In the genomic region with DNA sequence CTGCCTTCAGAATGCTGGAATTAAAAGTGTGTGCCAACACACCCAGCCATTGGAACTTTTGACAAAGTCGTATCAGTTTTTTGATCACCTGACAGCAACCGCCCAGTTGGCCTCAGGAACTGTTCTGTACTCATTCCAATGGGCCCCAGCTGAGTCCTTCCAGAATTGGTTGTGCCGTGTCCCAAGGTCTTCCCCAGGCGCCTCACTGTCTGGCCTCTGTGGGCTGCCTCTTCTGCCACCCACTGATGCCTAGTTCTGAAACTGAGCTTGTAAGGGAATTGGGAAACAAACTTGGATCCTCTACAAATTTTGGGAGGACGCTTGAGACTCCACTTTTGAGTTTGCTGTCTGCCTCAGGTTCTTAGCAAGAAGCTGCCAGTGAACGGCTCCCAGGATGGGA, we compare ENCODE assay signal across 23 mouse cellular contexts. TPM values are rescaled to one million over a fixed set of nuclear protein-coding genes. Genes with fewer than 3 reads are reported as not detected.
DNase-seq lines count a peak whose midpoint lies in the region; TF ChIP-seq lines count a peak whose summit lies in the region.
"Had no signal": no experiment of that assay in that cellular context is flagged by ENCODE, and none has a peak within 500 bp of the region (broad histone marks: within the 10 kb centered on the region; RNA-seq: fewer than 3 reads in every experiment).

No protein-coding gene starts in this region.

- H3K4me3 ChIP-seq in heart, adult 2 months = no peak overlapping the region
- no peak overlapping the region for H3K4me3 ChIP-seq in cerebellum, adult 2 months (replicated peaks; ENCODE audit: insufficient read depth, low read depth, low read length)
- H3K4me3 ChIP-seq: embryonic facial prominence, embryonic 12.5 days; forebrain, embryonic 12.5 days; left cerebral cortex, adult 2 months; liver, embryonic 15.5 days; lung, embryonic 15.5 days; myocyte; neural tube, embryonic 13.5 days had no signal

- H3K79me2 ChIP-seq in heart, adult 2 months (replicated peaks; ENCODE audit: control insufficient read depth, insufficient read depth, low read length) = no peaks in the 10 kb centered on the region

- WGBS in heart, adult 2 months = 53% methylated on average over 6 of the region's 6 CpGs
- WGBS in cerebellum, adult 2 months = 72% methylated on average over 6 of the region's 6 CpGs

- H3K27me3 ChIP-seq in heart, adult 2 months (ENCODE audit: control insufficient read depth, insufficient read depth, low read length) = no peaks in the 10 kb centered on the region
- H3K27me3 ChIP-seq in cerebellum, adult 2 months (ENCODE audit: control insufficient read depth, insufficient read depth, low read length) = no peaks in the 10 kb centered on the region
- H3K27me3 ChIP-seq: embryonic facial prominence, embryonic 12.5 days; forebrain, embryonic 12.5 days; liver, embryonic 15.5 days; lung, embryonic 15.5 days; neural tube, embryonic 13.5 days had no signal

- peak overlapping the region; percentile 57 for H3K27ac ChIP-seq in heart, adult 2 months
- no peak overlapping the region for H3K27ac ChIP-seq in cerebellum, adult 2 months (ENCODE audit: insufficient read depth, low read length)
- H3K27ac ChIP-seq: embryonic facial prominence, embryonic 12.5 days; forebrain, embryonic 12.5 days; hindbrain, embryonic 14.5 days; kidney, postnatal 0 days; left cerebral cortex, adult 2 months; liver, embryonic 15.5 days; lung, embryonic 15.5 days; neural tube, embryonic 13.5 days had no signal

- no peak for TF ChIP-seq EP300 in heart, adult 2 months (IDR thresholded peaks at IDR 0.05; ENCODE audit: insufficient read depth, low read depth, low read length)

- intact Hi-C loops in heart, adult 2 months (cut with DNase I) = no loop called here
- intact Hi-C loops in gastrocnemius, postnatal 14 days (cut with DNase I; ENCODE audit: low total_unique reads) = no loop called here

- peak in 1 of 2 experiments; percentile 55 for DNase-seq in heart, adult 2 months
- DNase-seq in heart, postnatal 4 days = no peak
- DNase-seq in ovary, postnatal 36 days (ENCODE audit: low spot score) = peak; percentile 23
- no peak for DNase-seq in ovary, postnatal 14 days (ENCODE audit: low spot score)
- peak; percentile 16 for DNase-seq in fibroblast of lung, adult 2 months (ENCODE audit: low read depth)
- DNase-seq in gastrocnemius, postnatal 14 days = no peak
- DNase-seq in cerebellum, adult 2 months = no peak
- DNase-seq: cerebellum, adult 18-20 months; cerebellum, postnatal 25 days; gastrocnemius, postnatal 36 days; kidney, adult 2 months; layer of hippocampus, adult 9-11 months; lung, postnatal 4 days; spleen, adult 18-20 months had no signal

- H3K36me3 ChIP-seq in heart, adult 2 months (ENCODE audit: control insufficient read depth, insufficient read depth, low read length) = no peaks in the 10 kb centered on the region
- H3K36me3 ChIP-seq: embryonic facial prominence, embryonic 12.5 days; forebrain, embryonic 12.5 days; liver, embryonic 15.5 days; lung, embryonic 15.5 days; neural tube, embryonic 13.5 days had no signal

- no peak for TF ChIP-seq CTCF in heart, adult 2 months (IDR thresholded peaks at IDR 0.05)
- TF ChIP-seq CTCF in cerebellum, adult 2 months (IDR thresholded peaks at IDR 0.05; ENCODE audit: borderline replicate concordance, insufficient read depth, low read depth, low read length) = no peak

- no peak overlapping the region for H3K9ac ChIP-seq in heart, adult 2 months (ENCODE audit: low read depth, low read length)
- H3K9ac ChIP-seq: embryonic facial prominence, embryonic 12.5 days; forebrain, embryonic 12.5 days; hindbrain, embryonic 14.5 days; liver, embryonic 15.5 days; lung, embryonic 15.5 days; neural tube, embryonic 13.5 days had no signal

- peaks cover 1% of the 10 kb centered on the region; the same call in 1 of the 2 replicates for H3K4me1 ChIP-seq in heart, adult 2 months (ENCODE audit: control insufficient read depth, insufficient read depth, low read length)
- no peaks in the 10 kb centered on the region for H3K4me1 ChIP-seq in cerebellum, adult 2 months (ENCODE audit: control insufficient read depth, insufficient read depth, low read length)
- H3K4me1 ChIP-seq: embryonic facial prominence, embryonic 12.5 days; forebrain, embryonic 12.5 days; lung, embryonic 15.5 days; neural tube, embryonic 13.5 days had no signal

- no peak for TF ChIP-seq POLR2A in heart, adult 2 months (IDR thresholded peaks at IDR 0.05; ENCODE audit: insufficient read depth, low read depth, low read length)
- TF ChIP-seq POLR2A in cerebellum, adult 2 months (IDR thresholded peaks at IDR 0.05; ENCODE audit: borderline replicate concordance, insufficient read depth, low read length) = no peak

RNA-seq across cellular contexts. Expression of gene Bag3, which starts 23.6 kb away (rescaled TPM):
- 100 to 1,000 TPM; 259 to 296 TPM for total RNA-seq in heart, adult 2 months (2021)
- polyA plus RNA-seq in heart, adult 2 months (2012; rRNA removed) = 133 and 148 TPM in 2 replicates
- 100 to 1,000 TPM; 111 TPM for total RNA-seq in heart, postnatal 4 days (2021)
- 100 to 1,000 TPM; 111 to 112 TPM for total RNA-seq in gastrocnemius, postnatal 14 days (2021)
- polyA plus RNA-seq in cerebellum, adult 2 months (2012; rRNA removed) = 17.3 and 19.0 TPM in 2 replicates

RNA-seq across cellular contexts. Expression of gene Tial1, which starts 38.3 kb away (rescaled TPM):
- 10 to 100 TPM; 42.8 to 43.4 TPM for total RNA-seq in heart, adult 2 months (2021)
- 18.4 and 32.9 TPM in 2 replicates for polyA plus RNA-seq in heart, adult 2 months (2012; rRNA removed)
- 10 to 100 TPM; 57.6 to 66.6 TPM for total RNA-seq in heart, postnatal 4 days (2021)
- total RNA-seq in gastrocnemius, postnatal 14 days (2021) = 10 to 100 TPM; 39.8 to 41.5 TPM
- polyA plus RNA-seq in cerebellum, adult 2 months (2012; rRNA removed) = 134 and 136 TPM in 2 replicates

Comparison
In these comparisons a context has a peak if more than half of its experiments do, and no peak if none do; other contexts are left out.
1. DNase-seq: peak in ovary, postnatal 36 days (single experiment) and fibroblast of lung, adult 2 months (single experiment); none in heart, postnatal 4 days (single experiment), ovary, postnatal 14 days (single experiment), gastrocnemius, postnatal 14 days (single experiment) and cerebellum, adult 2 months (0 of 2).